Comparison of ENCODE assay signal across 19 mouse cellular contexts in the genomic region with DNA sequence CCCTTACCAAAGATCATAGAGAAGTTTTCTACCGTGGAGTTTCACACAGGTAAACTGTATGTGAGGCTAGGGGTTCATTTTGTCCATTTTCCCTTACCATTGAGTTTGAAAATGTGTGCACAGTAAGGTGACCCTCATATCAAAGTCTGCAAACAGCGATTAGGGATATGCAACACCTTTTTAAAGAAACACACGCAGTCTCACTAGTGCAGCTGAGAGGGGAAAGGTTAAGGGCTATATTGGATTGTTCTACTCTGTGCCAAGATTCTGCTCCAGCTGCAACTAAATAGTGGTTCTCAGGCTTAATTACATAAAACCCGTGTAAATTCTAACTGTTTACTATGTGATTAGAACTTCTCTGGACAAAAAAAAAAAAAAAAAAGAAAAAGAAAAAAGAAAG.
A peak's percentile ranks its signal among the peaks of the same experiment; 100 is the strongest.
DNase-seq lines count a peak whose midpoint lies in the region; ATAC-seq lines count a peak whose summit lies in the region.
"Had no signal": no experiment of that assay in that cellular context is flagged by ENCODE, and none has a peak within 500 bp of the region (broad histone marks: within the 10 kb centered on the region; RNA-seq: fewer than 3 reads in every experiment).

No protein-coding gene starts in this region.

- no peak overlapping the region for H3K4me2 ChIP-seq in lung, embryonic 16.5 days (ENCODE audit: low read depth, low read length)
- H3K4me2 ChIP-seq in limb, embryonic 12.5 days: no peak overlapping the region
- no peak overlapping the region for H3K4me2 ChIP-seq in stomach, embryonic 14.5 days (replicated peaks; ENCODE audit: low read depth, low read length)
- H3K4me2 ChIP-seq: embryonic facial prominence, embryonic 12.5 days; forebrain, embryonic 15.5 days; hindbrain, embryonic 12.5 days had no signal

- H3K9me3 ChIP-seq in lung, embryonic 16.5 days (ENCODE audit: control insufficient read depth, low read length): no peaks in the 10 kb centered on the region
- no peaks in the 10 kb centered on the region for H3K9me3 ChIP-seq in limb, embryonic 12.5 days
- H3K9me3 ChIP-seq in stomach, embryonic 14.5 days (ENCODE audit: control insufficient read depth, low read depth, low read length): no peaks in the 10 kb centered on the region
- H3K9me3 ChIP-seq: embryonic facial prominence, embryonic 12.5 days; forebrain, embryonic 15.5 days; heart, embryonic 10.5 days; hindbrain, embryonic 12.5 days had no signal

- peak; percentile 83 for ATAC-seq in lung, embryonic 16.5 days (ENCODE audit: low read depth)
- ATAC-seq in limb, embryonic 12.5 days (ENCODE audit: insufficient number of reproducible peaks, insufficient read depth, low FRiP score, low TSS enrichment, low read depth): no peak
- ATAC-seq in stomach, embryonic 14.5 days (ENCODE audit: insufficient number of reproducible peaks, insufficient read depth, low FRiP score, low read depth): peak; percentile 87
- ATAC-seq: forebrain, embryonic 15.5 days had no signal

- DNase-seq in lung, postnatal 10 days: no peak
- no peak for DNase-seq in thymus, postnatal 25 days
- DNase-seq in spleen, adult 12 weeks (ENCODE audit: low spot score): no peak
- no peak for DNase-seq in thymus, postnatal 14 days
- DNase-seq: adrenal gland, adult 8-10 months; adrenal gland, postnatal 36 days; cerebellum, adult 8-10 months; cerebellum, postnatal 14 days; gastrocnemius, postnatal 10 days; heart, adult 18-20 months; heart, postnatal 10 days; heart, postnatal 4 days had no signal

- H3K27ac ChIP-seq in lung, embryonic 16.5 days (ENCODE audit: low read length): peak overlapping the region; percentile 68
- H3K27ac ChIP-seq in limb, embryonic 12.5 days: 0 out of 2 replicates have a peak overlapping the region, but pooled peaks have one; percentile 47
- H3K27ac ChIP-seq in stomach, embryonic 14.5 days (ENCODE audit: low read length): peak overlapping the region; percentile 69; the same call in 1 of the 2 replicates
- H3K27ac ChIP-seq: embryonic facial prominence, embryonic 12.5 days; forebrain, embryonic 15.5 days; heart, embryonic 10.5 days; hindbrain, embryonic 12.5 days had no signal

- H3K4me1 ChIP-seq in lung, embryonic 16.5 days (replicated peaks; ENCODE audit: control insufficient read depth, insufficient read depth, low read length): peaks cover 3% of the 10 kb centered on the region; the same call in 1 of the 2 replicates
- H3K4me1 ChIP-seq in limb, embryonic 12.5 days (replicated peaks): peaks cover 47% of the 10 kb centered on the region
- H3K4me1 ChIP-seq in stomach, embryonic 14.5 days (ENCODE audit: control insufficient read depth, insufficient read depth, low read length): no peaks in the 10 kb centered on the region
- H3K4me1 ChIP-seq: embryonic facial prominence, embryonic 12.5 days; forebrain, embryonic 15.5 days; heart, embryonic 10.5 days had no signal

- no peaks in the 10 kb centered on the region for H3K27me3 ChIP-seq in lung, embryonic 16.5 days (ENCODE audit: control insufficient read depth, insufficient read depth, low read depth, low read length)
- no peaks in the 10 kb centered on the region for H3K27me3 ChIP-seq in limb, embryonic 12.5 days
- H3K27me3 ChIP-seq in stomach, embryonic 14.5 days (ENCODE audit: control insufficient read depth, insufficient read depth, low read length): no peaks in the 10 kb centered on the region
- H3K27me3 ChIP-seq: embryonic facial prominence, embryonic 12.5 days; forebrain, embryonic 15.5 days; hindbrain, embryonic 12.5 days had no signal

- H3K36me3 ChIP-seq in lung, embryonic 16.5 days (ENCODE audit: control insufficient read depth, insufficient read depth, low read length): no peaks in the 10 kb centered on the region
- H3K36me3 ChIP-seq in limb, embryonic 12.5 days: no peaks in the 10 kb centered on the region
- H3K36me3 ChIP-seq in stomach, embryonic 14.5 days (ENCODE audit: control insufficient read depth, insufficient read depth, low read length): no peaks in the 10 kb centered on the region
- H3K36me3 ChIP-seq: embryonic facial prominence, embryonic 12.5 days; forebrain, embryonic 15.5 days; heart, embryonic 10.5 days; hindbrain, embryonic 12.5 days had no signal

- no peak overlapping the region for H3K4me3 ChIP-seq in lung, embryonic 16.5 days (ENCODE audit: low read length)
- H3K4me3 ChIP-seq in limb, embryonic 12.5 days (replicated peaks): no peak overlapping the region
- H3K4me3 ChIP-seq in stomach, embryonic 14.5 days (ENCODE audit: low read depth, low read length): no peak overlapping the region
- H3K4me3 ChIP-seq: embryonic facial prominence, embryonic 12.5 days; forebrain, embryonic 15.5 days; heart, embryonic 10.5 days; hindbrain, embryonic 12.5 days had no signal

- H3K9ac ChIP-seq in lung, embryonic 16.5 days (ENCODE audit: low read length): no peak overlapping the region
- H3K9ac ChIP-seq in limb, embryonic 12.5 days (replicated peaks): no peak overlapping the region
- no peak overlapping the region for H3K9ac ChIP-seq in stomach, embryonic 14.5 days (replicated peaks; ENCODE audit: low read depth, low read length)
- H3K9ac ChIP-seq: embryonic facial prominence, embryonic 12.5 days; forebrain, embryonic 15.5 days; hindbrain, embryonic 12.5 days had no signal

- 32% methylated on average over 4 of the region's 4 CpGs for WGBS in lung, embryonic 16.5 days
- WGBS in limb, embryonic 12.5 days: 38% methylated on average over 4 of the region's 4 CpGs
- WGBS in stomach, embryonic 14.5 days: 46% methylated on average over 4 of the region's 4 CpGs
